Mouse (Mus musculus) thymus, adult 2 months (tissue): ENCODE measurements around the gene Nf1.

Source experiments
- CTCF ChIP-seq: fragments of 200-500 bp; IDR thresholded peaks from 2 replicates; pipeline ENCODE4 v1.5.1; 2012; ENCODE audit warnings: mild to moderate bottlenecking, control low read depth, low read length, moderate library complexity, borderline replicate concordance; ENCODE audit not compliant: control insufficient read depth, poor library complexity, insufficient read depth; ENCODE audit errors: extremely low read depth
- POLR2A ChIP-seq: fragments of 200-500 bp; IDR thresholded peaks from 2 replicates; pipeline ENCODE4 v1.6.1; 2012; ENCODE audit warnings: mild to moderate bottlenecking, low read length, control low read depth, moderate library complexity; ENCODE audit not compliant: control insufficient read depth, poor library complexity, insufficient read depth; ENCODE audit errors: extremely low read depth

DNA sequence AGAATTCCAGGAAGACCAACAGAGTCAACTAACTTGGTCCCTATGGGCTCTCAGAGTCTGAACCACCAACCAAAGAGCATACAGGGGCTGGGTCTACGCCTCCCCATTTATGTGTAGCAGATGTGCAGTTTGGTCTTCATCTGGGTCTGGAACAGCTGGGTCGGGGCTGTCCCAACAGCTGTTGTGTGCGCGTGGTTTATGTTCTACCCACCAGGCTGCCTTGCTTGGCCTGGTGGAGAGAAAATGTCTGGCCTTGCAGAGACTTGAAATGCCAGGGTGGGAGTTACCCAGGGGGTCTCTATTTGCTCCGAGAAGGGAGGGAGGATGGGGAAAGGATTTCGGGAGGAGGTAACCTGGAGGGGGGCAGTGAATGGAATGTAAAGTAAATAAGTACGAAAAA is 224.0 kb downstream of the Nf1 start:
- TF ChIP-seq CTCF = no peak
- TF ChIP-seq POLR2A = no peak
